Comparison of ENCODE assay signal across 8 mouse cellular contexts in genomic region chr14:121053020-121053518, GRCm38 (mm10). TPM values are rescaled to one million over a fixed set of nuclear protein-coding genes. Genes with fewer than 3 reads are reported as not detected.
DNase-seq lines count a peak whose midpoint lies in the region; ATAC-seq lines count a peak whose summit lies in the region.

No protein-coding gene starts in this region.

- ATAC-seq in heart, embryonic 11.5 days (replicated peaks; ENCODE audit: insufficient number of reproducible peaks, low FRiP score, low TSS enrichment) = peak; percentile 55
- peak; percentile 86 for ATAC-seq in kidney, embryonic 14.5 days (ENCODE audit: low FRiP score, low TSS enrichment)
- peak; percentile 66; the same call in 1 of the 2 replicates for ATAC-seq in stomach, embryonic 16.5 days (ENCODE audit: insufficient read depth, low FRiP score)

- intact Hi-C loops in gastrocnemius, postnatal 14 days (cut with DNase I; ENCODE audit: low total_unique reads) = no loop called here

- H3K9me3 ChIP-seq in heart, embryonic 11.5 days (replicated peaks; ENCODE audit: control insufficient read depth, low read length) = no peaks in the 10 kb centered on the region
- H3K9me3 ChIP-seq in kidney, embryonic 14.5 days (ENCODE audit: control insufficient read depth, low read length) = no peaks in the 10 kb centered on the region
- no peaks in the 10 kb centered on the region for H3K9me3 ChIP-seq in stomach, embryonic 16.5 days (replicated peaks; ENCODE audit: control insufficient read depth, low read length)

- H3K36me3 ChIP-seq in heart, embryonic 11.5 days (ENCODE audit: control insufficient read depth, insufficient read depth, low read length) = 0 out of 2 replicates have a peak, but pooled peaks cover 1% of the 10 kb centered on the region
- H3K36me3 ChIP-seq in kidney, embryonic 14.5 days (ENCODE audit: control insufficient read depth, insufficient read depth, low read length) = peaks cover 4% of the 10 kb centered on the region; the same call in 1 of the 2 replicates
- H3K36me3 ChIP-seq in stomach, embryonic 16.5 days (ENCODE audit: control insufficient read depth, insufficient read depth, low read length) = no peaks in the 10 kb centered on the region

- H3K27me3 ChIP-seq in heart, embryonic 11.5 days (ENCODE audit: control insufficient read depth, insufficient read depth, low read length) = no peaks in the 10 kb centered on the region
- no peaks in the 10 kb centered on the region for H3K27me3 ChIP-seq in kidney, embryonic 14.5 days (ENCODE audit: control insufficient read depth, insufficient read depth, low read length)
- no peaks in the 10 kb centered on the region for H3K27me3 ChIP-seq in stomach, embryonic 16.5 days (ENCODE audit: control insufficient read depth, insufficient read depth, low read length)

- peaks cover 43% of the 10 kb centered on the region for H3K4me1 ChIP-seq in heart, embryonic 11.5 days (ENCODE audit: control insufficient read depth, insufficient read depth, low read length)
- H3K4me1 ChIP-seq in kidney, embryonic 14.5 days (ENCODE audit: control insufficient read depth, insufficient read depth, low read length) = peaks cover 45% of the 10 kb centered on the region
- peaks cover 23% of the 10 kb centered on the region for H3K4me1 ChIP-seq in stomach, embryonic 16.5 days (ENCODE audit: control insufficient read depth, insufficient read depth, low read length)

- peak overlapping the region; percentile 52 for H3K4me2 ChIP-seq in heart, embryonic 11.5 days
- peak overlapping the region; percentile 21 for H3K4me2 ChIP-seq in kidney, embryonic 14.5 days (replicated peaks; ENCODE audit: low read depth, low read length)
- peak overlapping the region; percentile 3; the same call in 1 of the 2 replicates for H3K4me2 ChIP-seq in stomach, embryonic 16.5 days (ENCODE audit: low read depth, low read length)

- peak; percentile 31 for DNase-seq in thymus, postnatal 14 days
- no peak for DNase-seq in thymus, adult 18-20 months
- peak; percentile 85 for DNase-seq in lung, postnatal 10 days
- no peak for DNase-seq in spleen, adult 12 weeks (ENCODE audit: low spot score)
- no peak for DNase-seq in gastrocnemius, postnatal 14 days

- peak overlapping the region; percentile 68 for H3K27ac ChIP-seq in heart, embryonic 11.5 days (ENCODE audit: low read depth, low read length)
- H3K27ac ChIP-seq in kidney, embryonic 14.5 days (ENCODE audit: low read depth, low read length) = peak overlapping the region; percentile 83
- H3K27ac ChIP-seq in stomach, embryonic 16.5 days (ENCODE audit: low read length) = peak overlapping the region; percentile 70; the same call in 1 of the 2 replicates

- WGBS in heart, embryonic 11.5 days (ENCODE audit: insufficient replicate concordance) = 3% methylated on average over 5 of the region's 5 CpGs
- under 1% methylated on average over 5 of the region's 5 CpGs for WGBS in kidney, embryonic 14.5 days
- 3% methylated on average over 5 of the region's 5 CpGs for WGBS in stomach, embryonic 16.5 days

- 0 out of 2 replicates have a peak overlapping the region, but pooled peaks have one; percentile 34 for H3K9ac ChIP-seq in heart, embryonic 11.5 days (ENCODE audit: low read depth, low read length)
- no peak overlapping the region; the same call in 1 of the 2 replicates for H3K9ac ChIP-seq in kidney, embryonic 14.5 days (ENCODE audit: low read depth, low read length)
- H3K9ac ChIP-seq in stomach, embryonic 16.5 days (ENCODE audit: low read length) = no peak overlapping the region

- H3K4me3 ChIP-seq in heart, embryonic 11.5 days (ENCODE audit: low read depth, low read length) = no peak overlapping the region
- H3K4me3 ChIP-seq in kidney, embryonic 14.5 days (ENCODE audit: low read length) = no peak overlapping the region
- H3K4me3 ChIP-seq in stomach, embryonic 16.5 days (replicated peaks; ENCODE audit: low read length) = no peak overlapping the region

RNA-seq across cellular contexts. Expression of gene Farp1, which starts 18.1 kb away (rescaled TPM):
- 28.1 and 32.6 TPM in 2 replicates for polyA plus RNA-seq in heart, embryonic 11.5 days (2014; fragmentation: Nextera tagmentation; extraction: Ambion mirVana)
- polyA plus RNA-seq in kidney, embryonic 14.5 days (2014; fragmentation: Nextera tagmentation; extraction: Ambion mirVana) = 32.1 and 43.3 TPM in 2 replicates
- polyA plus RNA-seq in stomach, embryonic 16.5 days (2015; fragmentation: Nextera tagmentation; extraction: Ambion mirVana) = 14.5 and 15.2 TPM in 2 replicates
- 10 to 100 TPM; 10.7 to 11.8 TPM for total RNA-seq in gastrocnemius, postnatal 14 days (2021)

Comparison
In these comparisons a context has a peak if more than half of its experiments do, and no peak if none do; other contexts are left out.
1. DNase-seq: peak in thymus, postnatal 14 days (single experiment) and lung, postnatal 10 days (single experiment); none in thymus, adult 18-20 months (0 of 2), spleen, adult 12 weeks (single experiment) and gastrocnemius, postnatal 14 days (single experiment).
2. Peak in every context shown above with its lines, with median percentiles within 50 percentile points of each other: ATAC-seq, H3K27ac ChIP-seq and H3K4me2 ChIP-seq.